Mouse (Mus musculus): ENCODE measurements at regions not wholly inside any gene's neighbourhood (a gene's known extent, or its start where the extent isn't known, plus 50 kb on each side); places are given as distances from the start of the nearest gene placed in this dataset.
"Not testable (repeated sequence)": the region's sequence is repeated elsewhere in the genome, so short reads cannot be mapped to it uniquely, and the experiment has no call there.

GRCm38 (mm10) chr15:4307498-4307897 lies 67.8 kb upstream of the Plcxd3 start:
- no peak for ATAC-seq (ENCODE audit: low read depth)
- no peak for DNase-seq (ENCODE audit: low spot score)

GRCm38 (mm10) chr15:4313698-4314097 lies 61.6 kb upstream of the Plcxd3 start:
- not testable (repeated sequence) for H3K4me1 ChIP-seq (ENCODE audit: control insufficient read depth, insufficient read depth, low read length); H3K27me3 ChIP-seq (replicated peaks; ENCODE audit: control insufficient read depth, insufficient read depth, low read length); ATAC-seq (ENCODE audit: low read depth); H3K4me3 ChIP-seq (ENCODE audit: low read depth, low read length); H3K9ac ChIP-seq (ENCODE audit: low read depth, low read length); H3K27ac ChIP-seq (replicated peaks; ENCODE audit: low read depth, low read length); H3K36me3 ChIP-seq (ENCODE audit: control insufficient read depth, insufficient read depth, low read length); DNase-seq (ENCODE audit: low spot score); H3K4me2 ChIP-seq (ENCODE audit: low read depth, low read length); H3K9me3 ChIP-seq (ENCODE audit: control insufficient read depth, low read length)
- 77% methylated on average over 3 of the region's 3 CpGs for WGBS

More at GRCm38 (mm10) chr15:4307498-4307897, 67.8 kb upstream of the Plcxd3 start:
- Histone ChIP-seq H3K4me2 (ENCODE audit: low read depth, low read length) (no peak overlapping the region), H3K36me3 (ENCODE audit: control insufficient read depth, insufficient read depth, low read length) (no peaks in the 10 kb centered on the region), H3K27ac (replicated peaks; ENCODE audit: low read depth, low read length) (no peak overlapping the region), H3K9me3 (ENCODE audit: control insufficient read depth, low read length) (no peaks in the 10 kb centered on the region), H3K27me3 (replicated peaks; ENCODE audit: control insufficient read depth, insufficient read depth, low read length) (no peaks in the 10 kb centered on the region), H3K4me1 (ENCODE audit: control insufficient read depth, insufficient read depth, low read length) (no peaks in the 10 kb centered on the region), H3K4me3 (ENCODE audit: low read depth, low read length) (no peak overlapping the region), H3K9ac (ENCODE audit: low read depth, low read length) (no peak overlapping the region)
- WGBS, result 49% methylated on average over 2 of the region's 2 CpGs

DNA sequence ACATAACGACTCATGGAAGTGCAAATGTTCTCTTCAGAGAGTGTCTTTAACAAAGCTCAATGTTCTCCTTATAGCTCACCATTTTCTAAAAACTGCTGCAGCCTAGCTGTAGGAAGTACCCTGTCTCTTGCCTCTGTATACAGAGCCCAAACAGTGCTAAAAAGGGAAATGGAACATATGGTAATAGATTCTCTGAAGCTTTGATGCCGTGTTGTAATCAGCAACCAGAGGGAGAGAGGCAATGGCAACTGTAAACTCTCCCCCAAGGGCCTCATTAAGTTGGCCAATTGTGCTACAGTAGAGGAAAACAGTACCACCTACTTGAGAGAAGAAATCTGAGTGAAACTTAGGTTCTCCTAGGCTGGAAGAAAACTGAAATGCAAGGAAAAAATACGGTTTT lies 59.4 kb upstream of the Plcxd3 start:
- H3K4me3 ChIP-seq (ENCODE audit: low read depth, low read length), result no peak overlapping the region
- H3K27ac ChIP-seq (replicated peaks; ENCODE audit: low read depth, low read length), result no peak overlapping the region
- peak; percentile 81; the same call in 1 of the 2 replicates for ATAC-seq (ENCODE audit: low read depth)
- no peaks in the 10 kb centered on the region for H3K9me3 ChIP-seq (ENCODE audit: control insufficient read depth, low read length)
- no peaks in the 10 kb centered on the region for H3K4me1 ChIP-seq (ENCODE audit: control insufficient read depth, insufficient read depth, low read length)
- no peak overlapping the region for H3K4me2 ChIP-seq (ENCODE audit: low read depth, low read length)
- peak; percentile 17 for DNase-seq (ENCODE audit: low spot score)
- H3K9ac ChIP-seq (ENCODE audit: low read depth, low read length), result no peak overlapping the region
- no peaks in the 10 kb centered on the region for H3K27me3 ChIP-seq (replicated peaks; ENCODE audit: control insufficient read depth, insufficient read depth, low read length)
- no peaks in the 10 kb centered on the region for H3K36me3 ChIP-seq (ENCODE audit: control insufficient read depth, insufficient read depth, low read length)
- 47% methylated on average over 3 of the region's 3 CpGs for WGBS
